Mouse (Mus musculus) kidney, adult 2 months (tissue): Measurements from ENCODE around the gene Ankrd13d. TPM values are rescaled to one million over a fixed set of nuclear protein-coding genes. Genes with fewer than 3 reads are reported as not detected.

Source experiments
- DNase-seq: peaks from one replicate; pipeline ENCODE4 v3.0.0; 2021
- H3K27ac ChIP-seq: fragments of 200-500 bp; 2 replicates; pipeline ENCODE4 v1.5.1; 2012; ENCODE audit warnings: low read depth, low read length, control low read depth, inconsistent platforms; ENCODE audit not compliant: insufficient read depth
- H3K27me3 ChIP-seq: fragments of 200-500 bp; replicated peaks from 2 replicates; pipeline ENCODE4 v1.6.1; 2012; ENCODE audit warnings: mild to moderate bottlenecking, moderate library complexity, low read length, inconsistent platforms; ENCODE audit not compliant: control insufficient read depth, insufficient read depth
- H3K36me3 ChIP-seq: fragments of 200-500 bp; 2 replicates; pipeline ENCODE4 v1.6.1; 2012; ENCODE audit warnings: mild to moderate bottlenecking, moderate library complexity, low read length, inconsistent platforms; ENCODE audit not compliant: control insufficient read depth, insufficient read depth
- H3K4me1 ChIP-seq: fragments of 200-500 bp; 2 replicates; pipeline ENCODE4 v1.6.1; 2011; ENCODE audit warnings: low read length; ENCODE audit not compliant: control insufficient read depth, insufficient read depth
- H3K4me3 ChIP-seq: fragments of 200-500 bp; 2 replicates; pipeline ENCODE4 v1.5.1; 2011; ENCODE audit warnings: mild to moderate bottlenecking, low read depth, low read length, control low read depth; ENCODE audit not compliant: insufficient read depth
- CTCF ChIP-seq: fragments of 200-500 bp; conservative IDR thresholded peaks from 2 replicates; pipeline ENCODE4 v1.5.1; 2011; ENCODE audit warnings: low read depth, mild to moderate bottlenecking, control low read depth, low read length, moderate library complexity, mixed read lengths; ENCODE audit not compliant: insufficient read depth, insufficient read length
- POLR2A ChIP-seq: fragments of 200-500 bp; IDR thresholded peaks from one replicate; pipeline ENCODE4 v1.6.1; 2011; ENCODE audit warnings: low read depth, low read length, control low read depth
- WGBS: fragments of 180-500 bp; shearing (Covaris S2); methylation state at CpG from one replicate; pipeline ENCODE4 v1.1.7; 2018; 5-methylcytosine and 5-hydroxymethylcytosine counted together
- polyA plus RNA-seq: library from polyadenylated mRNA; depleted of rRNA; stranded (reverse); fragments of >200 nt; gene quantifications from 2 replicates; pipeline ENCODE4 v1.2.3, GENCODE M21; 2012

Gene Ankrd13d
- polyA plus RNA-seq, 1 experiment, result 4.2 TPM

- Histone ChIP-seq H3K4me1 (no peaks in the 10 kb centered on the region), H3K27ac (no peak overlapping the region), H3K36me3 (no peaks in the 10 kb centered on the region), H3K27me3 (no peaks in the 10 kb centered on the region), H3K4me3 (no peak overlapping the region)
- no peak for TF ChIP-seq POLR2A
- DNase-seq, result no peak
- 98% methylated on average over 9 of the region's 9 CpGs for WGBS
These were observed 2.5 kb downstream of the Ankrd13d start for GRCm38 (mm10) chr19:4280425-4280824.

- Histone ChIP-seq H3K27me3 (no peaks in the 10 kb centered on the region), H3K27ac (no peak overlapping the region), H3K36me3 (no peaks in the 10 kb centered on the region), H3K4me1 (no peaks in the 10 kb centered on the region), H3K4me3 (no peak overlapping the region)
- DNase-seq, result no peak
- WGBS, result 100% methylated on average over 1 of the region's 1 CpGs
- TF ChIP-seq CTCF (peak; percentile 27; the same call in 1 of the 2 replicates), POLR2A (no peak)
These were observed 3.5 kb downstream of the Ankrd13d start for GRCm38 (mm10) chr19:4279487-4279886.

DNA sequence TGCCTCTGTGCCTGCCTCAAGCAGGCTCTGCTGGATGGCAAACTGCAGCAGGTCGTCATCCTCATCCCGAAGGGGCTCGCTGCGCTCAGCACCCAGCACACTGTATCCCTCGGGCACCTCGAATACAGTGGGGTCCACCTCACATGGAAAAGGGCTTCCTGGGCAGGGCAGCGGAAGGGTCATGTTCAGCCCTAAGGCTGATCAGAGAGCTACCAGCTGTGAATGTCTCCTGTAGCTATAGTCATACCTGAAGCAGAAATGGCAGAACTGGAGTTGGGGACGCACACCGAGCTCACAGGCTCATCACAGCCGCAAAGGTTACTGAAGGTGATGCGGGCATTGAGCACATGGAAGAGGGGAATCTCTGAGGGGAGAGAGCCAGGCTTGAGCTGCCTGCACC lies 12.0 kb downstream of the Ankrd13d start:
- Histone ChIP-seq H3K27ac (no peak overlapping the region), H3K27me3 (no peaks in the 10 kb centered on the region), H3K4me3 (no peak overlapping the region), H3K4me1 (peaks cover 4% of the 10 kb centered on the region; the same call in 1 of the 2 replicates), H3K36me3 (no peaks in the 10 kb centered on the region)
- WGBS, result 94% methylated on average over 11 of the region's 11 CpGs
- DNase-seq, result no peak
- TF ChIP-seq POLR2A (no peak), CTCF (no peak)

DNA sequence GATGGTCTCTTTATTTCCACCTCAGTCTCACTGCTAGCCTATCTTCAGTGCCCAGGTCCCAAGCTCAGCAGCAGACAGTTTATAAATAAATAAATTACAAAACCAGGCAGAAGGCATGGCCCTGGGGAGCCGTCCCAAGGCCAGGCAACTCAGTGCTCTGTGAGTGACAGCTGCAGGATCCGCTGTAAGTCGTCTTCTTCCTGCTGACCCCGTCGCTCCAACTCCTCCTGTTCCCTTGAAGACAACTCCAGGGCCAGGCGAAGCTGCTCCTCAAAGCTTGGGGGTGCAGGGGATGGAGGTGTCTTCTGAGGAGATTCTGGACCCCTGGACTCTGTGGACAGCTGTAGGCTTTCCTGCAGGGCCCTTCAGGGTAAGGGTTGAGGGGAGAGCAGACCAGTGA lies 12.8 kb downstream of the Ankrd13d start:
- 86% methylated on average over 6 of the region's 6 CpGs for WGBS
- no peak for TF ChIP-seq CTCF
- no peak for TF ChIP-seq POLR2A
- H3K36me3 ChIP-seq, result no peaks in the 10 kb centered on the region; the same call in 1 of the 2 replicates
- no peak for DNase-seq
- no peak overlapping the region for H3K27ac ChIP-seq
- no peak overlapping the region for H3K4me3 ChIP-seq
- H3K27me3 ChIP-seq, result no peaks in the 10 kb centered on the region
- H3K4me1 ChIP-seq, result peaks cover 4% of the 10 kb centered on the region; the same call in 1 of the 2 replicates

GRCm38 (mm10) chr19:4268566-4269361 lies 14.2 kb downstream of the Ankrd13d start, which contains the start of gene Ssh3:
Ssh3 (minus strand) TSS chr19:4269180.
- peak within 1 kb of the TSS; percentile 29 for H3K27ac ChIP-seq
- H3K36me3 ChIP-seq, result no peaks in the 10 kb centered on the region; the same call in 1 of the 2 replicates
- peaks cover 4% of the 10 kb centered on the region; the same call in 1 of the 2 replicates for H3K4me1 ChIP-seq
- peak; percentile 95 for DNase-seq
- WGBS, result 6% methylated on average over 46 of the region's 46 CpGs
- peak within 1 kb of the TSS; percentile 68 for H3K4me3 ChIP-seq
- no peak for TF ChIP-seq CTCF
- TF ChIP-seq POLR2A, result peak; percentile 34
- no peaks in the 10 kb centered on the region for H3K27me3 ChIP-seq

DNA sequence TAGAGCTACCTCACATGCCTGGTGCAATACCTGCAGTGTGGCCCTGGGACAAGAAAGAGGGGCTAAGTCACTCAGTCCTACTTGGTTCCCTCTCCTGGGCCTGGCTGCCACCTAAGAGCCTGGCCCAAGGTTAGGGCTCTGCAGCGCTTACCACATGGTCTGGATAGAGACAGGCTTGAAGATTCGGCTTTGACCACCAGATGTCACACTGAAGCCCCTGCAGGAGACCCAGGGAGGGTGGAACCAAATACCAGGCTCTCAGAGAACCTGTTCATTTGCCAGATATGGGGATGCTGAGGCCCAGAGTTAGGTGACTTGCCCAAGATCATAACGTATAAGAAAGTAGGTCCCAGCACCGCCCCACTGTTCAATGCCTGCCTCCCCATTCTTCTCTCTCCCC lies 17.0 kb downstream of the Ankrd13d start:
- TF ChIP-seq CTCF (no peak), POLR2A (no peak)
- no peak overlapping the region for H3K4me3 ChIP-seq
- DNase-seq, result no peak
- H3K27ac ChIP-seq, result no peak overlapping the region
- 79% methylated on average over 4 of the region's 4 CpGs for WGBS
- peaks cover 4% of the 10 kb centered on the region; the same call in 1 of the 2 replicates for H3K4me1 ChIP-seq
- H3K36me3 ChIP-seq, result no peaks in the 10 kb centered on the region; the same call in 1 of the 2 replicates
- no peaks in the 10 kb centered on the region for H3K27me3 ChIP-seq

DNA sequence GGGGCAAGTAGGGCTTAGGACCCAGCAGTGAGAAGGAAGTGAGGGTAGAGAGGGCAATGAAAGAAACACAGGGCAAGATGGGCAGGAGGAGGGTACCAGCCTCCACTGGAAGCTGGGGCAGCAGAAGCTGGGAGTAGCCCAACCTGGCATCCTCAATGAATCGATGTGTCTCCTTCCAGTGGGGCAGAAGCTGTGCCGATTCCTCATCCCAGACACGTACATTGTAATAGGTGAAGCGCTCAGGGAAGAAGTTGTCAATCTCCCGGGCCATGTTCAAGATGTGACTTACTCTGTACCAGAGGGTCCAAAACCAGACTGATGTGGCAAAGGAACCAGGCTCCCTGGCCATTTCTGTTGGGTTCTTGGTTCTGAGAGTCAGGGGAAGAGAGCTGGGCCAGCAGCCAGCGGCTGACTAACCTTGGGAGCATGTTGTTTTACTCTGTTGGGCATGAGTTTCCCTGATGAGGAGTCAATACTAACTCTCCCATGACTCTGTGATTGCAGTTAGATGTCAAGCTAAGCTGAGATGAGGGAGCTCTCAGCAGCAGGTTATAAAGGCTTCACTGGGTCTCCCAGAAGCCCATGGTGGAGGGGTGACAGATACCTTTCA lies 18.7 kb downstream of the Ankrd13d start:
- WGBS, result 96% methylated on average over 6 of the region's 6 CpGs
- Histone ChIP-seq H3K4me1 (peaks cover 1% of the 10 kb centered on the region; the same call in 1 of the 2 replicates), H3K4me3 (no peak overlapping the region), H3K27me3 (no peaks in the 10 kb centered on the region), H3K36me3 (no peaks in the 10 kb centered on the region; the same call in 1 of the 2 replicates), H3K27ac (no peak overlapping the region)
- DNase-seq, result no peak
- no peak for TF ChIP-seq CTCF
- no peak for TF ChIP-seq POLR2A
